Mouse (Mus musculus) ES-Bruce4 (cell line): ENCODE results near the gene Samd14. TPM values are rescaled to one million over a fixed set of nuclear protein-coding genes. Genes with fewer than 3 reads are reported as not detected.

Experiments
- H3K27ac ChIP-seq: 2 replicates; pipeline ENCODE4 v1.5.1; 2012; ENCODE audit warnings: low read length, inconsistent platforms; ENCODE audit not compliant: insufficient read depth
- H3K27me3 ChIP-seq: 2 replicates; pipeline ENCODE4 v1.6.1; 2012; ENCODE audit warnings: mild to moderate bottlenecking, low read length, inconsistent platforms; ENCODE audit not compliant: control insufficient read depth, poor library complexity, insufficient read depth, severe bottlenecking
- H3K36me3 ChIP-seq: 2 replicates; pipeline ENCODE4 v1.6.1; 2012; ENCODE audit warnings: inconsistent platforms, mild to moderate bottlenecking, low read length, moderate library complexity; ENCODE audit not compliant: control insufficient read depth, poor library complexity, insufficient read depth, severe bottlenecking
- H3K4me1 ChIP-seq: one replicate; pipeline ENCODE4 v1.8.1; 2011; ENCODE audit warnings: low read length; ENCODE audit not compliant: control insufficient read depth, insufficient read depth
- H3K4me3 ChIP-seq: 2 replicates; pipeline ENCODE4 v1.5.1; 2011; ENCODE audit warnings: low read depth, mild to moderate bottlenecking, low read length
- H3K9ac ChIP-seq: 2 replicates; pipeline ENCODE4 v1.6.1; 2012; ENCODE audit warnings: low read depth, mild to moderate bottlenecking, inconsistent platforms; ENCODE audit not compliant: poor library complexity, severe bottlenecking
- H3K9me3 ChIP-seq: replicated peaks from 2 replicates; pipeline ENCODE4 v1.6.1; 2012; ENCODE audit warnings: mild to moderate bottlenecking, low read length, inconsistent platforms; ENCODE audit not compliant: control insufficient read depth, poor library complexity, insufficient read depth, severe bottlenecking
- CTCF ChIP-seq: IDR thresholded peaks from one replicate; pipeline ENCODE4 v1.8.1; 2011; ENCODE audit warnings: low read depth, low read length
- EP300 ChIP-seq: IDR thresholded peaks from 2 replicates; pipeline ENCODE4 v1.6.1; 2011; ENCODE audit warnings: low read depth, low read length; ENCODE audit not compliant: insufficient read depth
- POLR2A ChIP-seq: IDR thresholded peaks from one replicate; pipeline ENCODE4 v1.8.1; 2011; ENCODE audit warnings: low read length; ENCODE audit not compliant: insufficient read depth
- polyA plus RNA-seq: library from polyadenylated mRNA; stranded (reverse); fragments of >200 nt; gene quantifications from 2 replicates; pipeline ENCODE4 v1.2.4, GENCODE M21; 2011; ENCODE audit warnings: low read depth; ENCODE audit not compliant: missing spikeins, insufficient read depth, insufficient read length

Gene Samd14
- polyA plus RNA-seq, 1 experiment: 0.30 TPM

- no peak for TF ChIP-seq EP300
- TF ChIP-seq POLR2A: no peak
- TF ChIP-seq CTCF: no peak
- no peaks in the 10 kb centered on the region for H3K27me3 ChIP-seq
- H3K4me1 ChIP-seq: peaks cover 19% of the 10 kb centered on the region
- no peaks in the 10 kb centered on the region for H3K9me3 ChIP-seq
- H3K4me3 ChIP-seq: no peak overlapping the region
- H3K36me3 ChIP-seq: no peaks in the 10 kb centered on the region
- H3K27ac ChIP-seq: no peak overlapping the region
- H3K9ac ChIP-seq: no peak overlapping the region
These were observed 64.2 kb downstream of the Samd14 start for GRCm38 (mm10) chr11:95073835-95074234.

GRCm38 (mm10) chr11:95074694-95075093 is 65.0 kb downstream of the Samd14 start:
- H3K36me3 ChIP-seq: no peaks in the 10 kb centered on the region
- TF ChIP-seq POLR2A (no peak), CTCF (no peak), EP300 (no peak)
- H3K27me3 ChIP-seq: no peaks in the 10 kb centered on the region
- no peak overlapping the region for H3K9ac ChIP-seq
- H3K27ac ChIP-seq: no peak overlapping the region
- no peak overlapping the region for H3K4me3 ChIP-seq
- H3K4me1 ChIP-seq: peaks cover 19% of the 10 kb centered on the region
- H3K9me3 ChIP-seq: no peaks in the 10 kb centered on the region

GRCm38 (mm10) chr11:95075197-95076040 is 65.7 kb downstream of the Samd14 start:
- H3K9me3 ChIP-seq: no peaks in the 10 kb centered on the region
- H3K27ac ChIP-seq: no peak overlapping the region
- H3K36me3 ChIP-seq: no peaks in the 10 kb centered on the region
- peaks cover 15% of the 10 kb centered on the region for H3K4me1 ChIP-seq
- no peaks in the 10 kb centered on the region for H3K27me3 ChIP-seq
- H3K9ac ChIP-seq: peak overlapping the region; percentile 81
- H3K4me3 ChIP-seq: peak overlapping the region; percentile 74
- TF ChIP-seq POLR2A (no peak), EP300 (0 out of 2 replicates have a peak, but pooled peaks have one; percentile 12)

Other genes starting within 250 kb of the Samd14 start
- gene Tmem92, start 227.2 kb upstream of the Samd14 start, polyA plus RNA-seq: 0.30 TPM in 1 of 2 replicates, not detected in the other
- 17.1 and 18.1 TPM in 2 replicates for gene Col1a1, start 73.7 kb upstream of the Samd14 start, polyA plus RNA-seq
- gene Hils1, start 42.3 kb upstream of the Samd14 start, polyA plus RNA-seq: not detected in 2 replicates
- not detected in 2 replicates for gene Sgca, start 33.6 kb upstream of the Samd14 start, polyA plus RNA-seq
- 20.3 and 21.0 TPM in 2 replicates for gene Ppp1r9b, start 18.8 kb upstream of the Samd14 start, polyA plus RNA-seq
- gene Pdk2, start 31.5 kb downstream of the Samd14 start, polyA plus RNA-seq: 9.4 and 9.5 TPM in 2 replicates
- gene Itga3, start 66.9 kb downstream of the Samd14 start, polyA plus RNA-seq: 86.4 and 92.1 TPM in 2 replicates
- 9.9 and 11.3 TPM in 2 replicates for gene Dlx3, start 110.2 kb downstream of the Samd14 start, polyA plus RNA-seq
- gene Dlx4, start 136.4 kb downstream of the Samd14 start, polyA plus RNA-seq: 0.96 and 2.0 TPM in 2 replicates